Mouse (Mus musculus) adrenal gland, adult 2 months (tissue): ENCODE measurements around the gene Mrpl55. TPM values are rescaled to one million over a fixed set of nuclear protein-coding genes. Genes with fewer than 3 reads are reported as not detected.

ENCODE experiments used
- DNase-seq: peaks from one replicate; pipeline ENCODE4 v3.0.0; 2021
- long read RNA-seq: library from polyadenylated mRNA; stranded (forward); transcript quantifications from one replicate; pipeline ENCODE4 v2.0.0, GENCODE M21; 2021
- polyA plus RNA-seq: library from polyadenylated mRNA; depleted of rRNA; stranded (reverse); fragments of >200 nt; gene quantifications from 2 replicates; pipeline ENCODE4 v1.2.3, GENCODE M21; 2012; rRNA removed
- total RNA-seq, 2 experiments: library from RNA; stranded (reverse); gene quantifications; 2 replicates each; pipeline ENCODE4 v1.2.3; 2021

Gene Mrpl55
- total RNA-seq (10 to 100 TPM; 47.5 to 61.8 TPM), polyA plus RNA-seq (56.4 and 64.8 TPM in 2 replicates)
- long read RNA-seq, transcript Mrpl55-201 (4 exons, 940 nt) = major isoform, 37 of 72 reads
- long read RNA-seq, transcript Mrpl55-205 (4 exons, 718 nt) = minor isoform, 5 of 72 reads
- long read RNA-seq, transcript Mrpl55-203 (4 exons, 792 nt) = minor isoform, 14 of 72 reads
- long read RNA-seq, partial matches to known transcripts = 1 of 72 reads
- long read RNA-seq, other reads (novel, unspliced or antisense) = 14 of 72 reads

DNA sequence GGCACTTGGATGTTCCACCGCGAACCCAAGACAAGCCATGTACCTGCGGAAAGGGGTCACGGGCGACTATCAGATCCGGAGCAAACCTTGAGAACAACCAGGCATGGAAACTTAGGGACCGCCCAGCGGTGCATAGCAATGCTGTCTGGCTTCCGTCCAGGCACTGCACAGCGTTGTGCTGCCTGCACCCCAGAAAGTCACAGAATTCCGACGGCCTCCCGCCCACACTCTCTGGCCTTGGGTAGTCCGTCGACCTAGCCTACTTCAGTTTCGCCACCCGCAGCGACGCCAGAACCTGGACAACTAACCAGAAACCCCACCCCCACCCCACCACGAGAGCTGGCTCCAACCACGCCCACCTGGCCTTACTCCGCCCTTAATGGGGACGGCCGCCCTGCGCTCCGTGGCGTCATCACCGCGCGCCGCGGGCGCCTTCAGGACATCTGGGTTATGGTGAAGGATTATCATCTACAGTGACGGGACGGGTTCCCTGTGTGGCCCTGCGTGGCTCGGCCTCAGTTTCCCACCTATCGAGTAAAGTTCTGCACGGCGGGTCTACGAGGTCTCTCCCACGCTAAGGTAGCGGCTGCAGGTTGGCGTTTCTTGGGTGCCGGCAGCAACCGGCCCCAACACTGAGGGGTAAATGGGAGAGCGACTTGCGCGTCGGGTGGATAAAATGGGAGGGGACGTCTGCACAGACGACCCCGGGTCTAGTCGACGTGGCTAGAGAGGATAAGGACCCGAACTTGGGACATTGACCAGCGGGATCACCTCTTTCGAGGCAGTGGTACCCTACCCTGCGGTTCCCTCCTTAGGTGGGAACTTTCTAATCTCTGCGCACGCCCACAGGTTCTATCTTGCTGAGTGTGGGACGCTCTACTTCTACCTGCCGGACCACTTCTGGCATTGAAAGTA, at the start of gene Mrpl55:
Gene Mrpl55, plus strand, starts transcription at position 406 of the 915 bp plus-strand sequence.
- DNase-seq = peak; percentile 95

GRCm38 (mm10) chr11:59154220-59154619, 48.1 kb upstream of the Mrpl55 start:
- peak; percentile 60 for DNase-seq

GRCm38 (mm10) chr11:59155900-59156299, 46.4 kb upstream of the Mrpl55 start:
- no peak for DNase-seq

- no peak for DNase-seq
These were observed 43.2 kb upstream of the Mrpl55 start for GRCm38 (mm10) chr11:59159099-59159498.

DNA sequence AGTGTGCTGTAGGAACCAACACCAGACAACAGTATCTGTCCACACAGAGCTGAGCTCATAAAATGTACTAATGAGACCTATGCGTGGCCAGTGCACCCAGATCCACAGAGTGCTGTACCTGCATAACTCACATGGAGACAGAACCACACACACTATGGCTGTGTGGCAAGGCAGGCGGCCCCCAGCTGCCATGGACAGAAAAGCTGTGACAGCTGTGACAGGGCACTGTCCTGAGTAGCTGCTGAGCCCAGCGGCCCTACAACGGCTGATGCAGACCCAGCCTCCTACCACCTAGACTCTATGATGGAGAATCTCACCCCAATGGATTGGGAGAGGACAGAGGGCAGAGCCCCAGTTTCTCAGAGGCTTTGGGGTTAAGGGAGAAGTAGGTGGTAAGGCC, 42.7 kb upstream of the Mrpl55 start:
- DNase-seq = no peak

- no peak for DNase-seq
These were observed 40.9 kb upstream of the Mrpl55 start for GRCm38 (mm10) chr11:59161398-59161797.

- no peak for DNase-seq
These were observed 39.6 kb upstream of the Mrpl55 start for GRCm38 (mm10) chr11:59162443-59163254.

GRCm38 (mm10) chr11:59163255-59164236, 38.7 kb upstream of the Mrpl55 start, which contains the start of gene Iba57:
Gene Iba57, minus strand, starts transcription at chr11:59163739.
- DNase-seq = peak; percentile 99

DNA sequence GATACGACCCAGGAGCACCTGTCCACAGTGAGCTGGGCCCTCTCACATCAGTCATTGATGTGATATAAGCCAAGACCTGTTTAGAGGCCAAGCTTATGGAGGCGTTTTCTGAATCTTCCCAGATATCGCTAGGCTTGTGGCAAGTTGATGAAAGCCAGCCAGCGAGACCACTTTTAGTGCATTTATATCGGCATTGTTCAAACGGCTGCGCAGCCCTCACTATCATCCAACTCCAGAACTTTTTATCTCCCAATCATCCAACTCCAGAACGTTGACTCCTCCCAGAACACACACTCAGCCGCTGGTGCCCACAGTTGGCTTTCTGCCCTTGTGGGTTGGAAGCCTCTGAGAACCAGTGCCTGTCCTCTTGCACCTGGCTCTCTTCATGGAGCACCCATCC, 37.9 kb upstream of the Mrpl55 start:
- no peak for DNase-seq

GRCm38 (mm10) chr11:59165616-59166241, 36.6 kb upstream of the Mrpl55 start:
- no peak for DNase-seq

DNA sequence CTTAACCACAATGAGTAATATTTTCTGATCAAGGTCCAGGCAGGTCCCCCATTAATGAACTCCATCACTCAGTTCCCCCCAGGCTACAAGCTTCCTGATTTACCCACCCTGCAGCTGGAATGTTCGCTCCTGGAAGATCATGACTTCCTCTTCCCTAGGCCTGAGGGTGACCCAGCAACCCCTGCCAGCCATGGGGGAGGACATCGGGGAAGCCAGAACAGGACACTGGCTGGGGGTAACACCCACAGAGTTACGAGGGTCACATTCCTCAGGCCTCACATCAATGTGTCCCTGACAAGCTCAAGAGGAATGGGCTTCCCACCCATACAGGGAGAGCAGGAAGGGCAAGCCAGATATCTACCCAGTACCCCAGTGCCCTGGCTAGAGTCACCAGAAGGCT, 32.5 kb upstream of the Mrpl55 start:
- peak; percentile 1 for DNase-seq

- DNase-seq = no peak
These were observed 31.7 kb upstream of the Mrpl55 start for GRCm38 (mm10) chr11:59170549-59170948.

DNA sequence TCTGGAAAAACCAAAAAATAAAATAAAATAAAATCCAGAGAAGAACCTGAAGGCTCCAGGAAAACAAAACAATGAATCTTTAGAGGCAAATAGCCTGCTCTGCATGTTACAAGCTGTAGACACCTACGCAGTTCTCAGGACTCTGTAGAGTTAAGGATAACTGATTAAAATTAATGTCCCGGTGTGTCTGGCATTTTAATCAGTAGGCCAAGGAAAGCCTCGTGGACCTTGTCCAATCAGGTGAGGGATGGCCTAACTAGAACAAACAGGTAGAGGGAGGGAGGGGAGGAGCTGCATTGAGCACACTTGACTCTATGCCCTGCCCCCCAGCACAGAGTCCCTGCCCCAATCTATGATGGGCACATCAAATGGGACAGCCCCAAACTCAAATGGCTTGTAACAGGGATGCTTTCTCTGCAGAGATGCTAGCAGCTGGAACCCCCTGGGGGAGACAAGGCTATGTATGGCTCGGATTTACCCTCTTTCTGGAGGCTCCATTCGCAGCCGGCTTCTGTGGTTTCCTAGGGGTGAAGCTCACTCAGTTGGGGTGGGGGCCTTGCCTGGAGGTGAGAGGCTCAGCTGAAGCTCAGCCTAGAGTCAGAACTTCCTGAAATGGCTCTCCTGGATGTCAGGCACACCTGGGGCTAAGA, 28.0 kb upstream of the Mrpl55 start:
- DNase-seq = no peak

GRCm38 (mm10) chr11:59176475-59176874, 25.8 kb upstream of the Mrpl55 start:
- DNase-seq = no peak

DNA sequence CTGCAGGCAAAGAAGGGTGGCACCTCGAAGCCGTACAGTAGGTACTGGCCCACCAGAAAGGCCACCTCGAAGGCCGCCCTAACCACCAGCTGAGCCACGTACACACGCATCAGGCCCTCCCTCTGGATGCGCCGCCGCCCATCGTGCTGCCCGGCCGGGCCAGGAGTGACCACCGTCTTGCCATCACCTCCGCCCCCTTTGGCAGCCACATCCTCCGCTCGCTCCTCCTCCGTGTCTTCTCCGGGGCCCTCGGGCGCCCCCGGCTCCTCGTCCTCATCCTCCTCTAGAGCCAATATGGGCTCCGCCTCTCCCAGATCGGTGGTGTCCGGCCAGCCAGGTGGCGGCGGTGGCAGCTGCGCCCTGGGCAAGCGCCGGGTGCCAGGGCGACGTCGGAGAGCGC, 25.4 kb upstream of the Mrpl55 start:
- DNase-seq = no peak

DNA sequence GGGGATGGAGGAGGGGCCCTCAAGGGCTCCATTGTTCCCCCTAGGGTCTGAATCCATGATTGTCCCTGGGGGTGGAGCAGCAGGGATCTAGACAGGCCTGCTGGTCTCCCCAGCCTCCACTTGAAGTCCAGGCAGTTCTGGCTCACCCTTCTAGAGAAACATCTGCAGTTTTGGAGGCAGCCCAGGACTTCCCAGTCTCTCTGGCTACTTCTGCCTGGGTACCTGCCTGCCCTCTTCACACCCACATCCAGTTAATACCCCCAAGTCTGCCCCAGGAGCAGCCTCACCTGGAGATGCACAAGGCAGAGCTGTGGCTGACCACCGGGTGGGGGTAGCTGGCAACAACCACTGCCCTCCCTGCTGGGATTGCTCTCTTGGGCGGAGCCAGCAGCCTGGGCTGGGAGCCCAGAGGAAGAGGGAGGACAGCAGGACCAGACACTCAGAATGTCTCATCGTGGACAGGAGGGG, 19.4 kb upstream of the Mrpl55 start, which contains the start of gene Gjc2:
Gene Gjc2, minus strand, starts transcription at position 350 of the 468 bp plus-strand sequence.
- peak; percentile 80 for DNase-seq

- DNase-seq = peak; percentile 68
These were observed 18.5 kb upstream of the Mrpl55 start for GRCm38 (mm10) chr11:59183821-59184220.

GRCm38 (mm10) chr11:59185490-59185889, 16.8 kb upstream of the Mrpl55 start:
- no peak for DNase-seq

- DNase-seq = no peak
These were observed 14.6 kb upstream of the Mrpl55 start for GRCm38 (mm10) chr11:59187706-59188105.
